Mouse (Mus musculus) left cerebral cortex, postnatal 36 days (tissue): ENCODE results near the gene 1810013L24Rik. TPM values are rescaled to one million over a fixed set of nuclear protein-coding genes. Genes with fewer than 3 reads are reported as not detected.
"Not testable (repeated sequence)": the region's sequence is repeated elsewhere in the genome, so short reads cannot be mapped to it uniquely, and the experiment has no call there.

Experiments
- DNase-seq, 2 experiments: peaks; one replicate each; pipeline ENCODE4 v3.0.0; 2021 to 2022; ENCODE audit warnings: low spot score in 2 of 2, mixed read lengths in 1 of 2
- intact Hi-C: fragments of 180-260 bp; cut with DNase I; formaldehyde crosslinking; loops from one replicate; pipeline ENCODE4 v1.15.1; 2025
- total RNA-seq, 2 experiments: library from RNA; stranded (reverse); gene quantifications; 2 replicates each; pipeline ENCODE4 v1.2.3; 2021

1810013L24Rik gene
- total RNA-seq, 2 experiments from 2014 or later = 98.2 to 105 TPM

GRCm38 (mm10) chr16:8872019-8872418 lies 42.1 kb downstream of the 1810013L24Rik start:
- intact Hi-C loops = no loop called here

GRCm38 (mm10) chr16:8872486-8872885 lies 42.6 kb downstream of the 1810013L24Rik start:
- DNase-seq = no peak
- intact Hi-C loops = no loop called here

More at GRCm38 (mm10) chr16:8872019-8872418, 42.1 kb downstream of the 1810013L24Rik start:
- DNase-seq = no peak

GRCm38 (mm10) chr16:8880076-8880475 lies 50.2 kb downstream of the 1810013L24Rik start:
- intact Hi-C loops = loop anchor here (5.0 kb wide), 1 partner anchor 127 kb away; no protein-coding TSS in a partner anchor

GRCm38 (mm10) chr16:8883674-8884241 lies 53.9 kb downstream of the 1810013L24Rik start:
- intact Hi-C loops = loop anchor here (2.0 to 5.0 kb wide), 2 partner anchors 124 to 1109 kb away; no protein-coding TSS in a partner anchor
- DNase-seq = peak; percentile 89 to 92

More at GRCm38 (mm10) chr16:8880076-8880475, 50.2 kb downstream of the 1810013L24Rik start:
- no peak for DNase-seq

- DNase-seq = not testable (repeated sequence)
- intact Hi-C loops = loop anchor here (1.0 kb wide), 1 partner anchor 21 kb away; no protein-coding TSS in a partner anchor
Observed at GRCm38 (mm10) chr16:8894214-8894613, 64.3 kb downstream of the 1810013L24Rik start.

- intact Hi-C loops = no loop called here
- no peak for DNase-seq
Observed at GRCm38 (mm10) chr16:8895301-8895700, 65.4 kb downstream of the 1810013L24Rik start.

GRCm38 (mm10) chr16:8906115-8906514 lies 76.2 kb downstream of the 1810013L24Rik start:
- DNase-seq, intact Hi-C loops: not testable (repeated sequence)

Other genes with a start within 250 kb of the 1810013L24Rik start
- gene Pmm2, start 192.4 kb upstream of the 1810013L24Rik start, total RNA-seq = 10 to 100 TPM; 24.3 to 50.5 TPM
- 10 to 100 TPM; 12.0 to 13.4 TPM for gene Tmem186, start 192.4 kb upstream of the 1810013L24Rik start, total RNA-seq
- gene Carhsp1, start 157.9 kb upstream of the 1810013L24Rik start, total RNA-seq = 10 to 100 TPM; 15.6 to 20.2 TPM
- gene Gm5767, start 149.3 kb upstream of the 1810013L24Rik start, total RNA-seq = not detected
- 100 to 1,000 TPM; 134 to 175 TPM for gene Usp7, start 37.8 kb upstream of the 1810013L24Rik start, total RNA-seq